ENCODE assay signal across 11 mouse cellular contexts in the genomic region with DNA sequence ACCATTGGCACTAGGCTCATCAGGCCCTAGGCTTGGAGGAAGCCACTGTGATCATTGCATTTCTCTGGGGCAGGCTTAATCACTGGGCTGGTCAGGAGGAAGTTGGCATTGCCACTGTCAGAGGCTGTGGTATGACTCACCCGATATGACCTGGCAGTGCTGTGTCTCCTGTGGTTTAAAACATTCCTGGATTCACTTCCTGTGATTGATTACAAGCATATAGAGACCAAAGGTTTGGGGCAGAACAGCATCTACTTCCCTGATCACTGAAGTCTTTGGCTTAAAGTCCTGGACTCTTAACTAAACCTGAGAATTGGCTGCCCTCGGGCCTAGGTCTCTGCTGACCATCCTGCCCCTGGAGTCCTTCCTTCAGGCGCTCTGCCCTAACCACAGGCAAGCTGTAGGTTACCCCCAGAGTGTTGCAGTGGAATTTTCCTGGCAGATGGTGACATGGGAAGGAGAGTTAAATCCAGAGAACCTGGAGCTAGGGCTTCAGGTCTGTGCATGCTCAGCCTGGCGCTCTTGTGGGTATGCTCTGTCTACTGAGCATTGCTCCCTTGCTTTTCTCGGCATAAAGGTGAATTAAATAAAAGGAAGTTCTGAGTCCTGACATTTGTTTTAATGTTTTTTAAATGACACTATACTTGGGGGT. TPM values are rescaled to one million over a fixed set of nuclear protein-coding genes. Genes with fewer than 3 reads are reported as not detected.
DNase-seq lines count a peak whose midpoint lies in the region; ATAC-seq and TF ChIP-seq lines count a peak whose summit lies in the region.
"Had no signal": no experiment of that assay in that cellular context is flagged by ENCODE, and none has a peak within 500 bp of the region (broad histone marks: within the 10 kb centered on the region; RNA-seq: fewer than 3 reads in every experiment).

No protein-coding gene starts in this region.

- no peak for TF ChIP-seq CTCF in Patski (IDR thresholded peaks at IDR 0.05)

- ATAC-seq in intestine, embryonic 16.5 days, result peak; percentile 62
- ATAC-seq in intestine, embryonic 15.5 days, result no peak
- ATAC-seq in Patski, result peak; percentile 92
- peak; percentile 81 for ATAC-seq in monocyte, adult 5-6 weeks (replicated peaks; ENCODE audit: insufficient number of reproducible peaks, low FRiP score, low TSS enrichment, poor library complexity, severe bottlenecking)
- ATAC-seq: liver, embryonic 12.5 days had no signal

- no peak overlapping the region for H3K27ac ChIP-seq in intestine, embryonic 16.5 days (ENCODE audit: low read length)
- no peak overlapping the region for H3K27ac ChIP-seq in intestine, embryonic 15.5 days
- H3K27ac ChIP-seq: kidney, postnatal 0 days; liver, embryonic 12.5 days had no signal

- peaks cover 10% of the 10 kb centered on the region for H3K4me1 ChIP-seq in intestine, embryonic 16.5 days (ENCODE audit: control insufficient read depth, insufficient read depth, low read length)
- peaks cover 10% of the 10 kb centered on the region for H3K4me1 ChIP-seq in intestine, embryonic 15.5 days (replicated peaks)

- no peak overlapping the region for H3K4me3 ChIP-seq in intestine, embryonic 16.5 days (ENCODE audit: low read length)
- H3K4me3 ChIP-seq in intestine, embryonic 15.5 days (replicated peaks), result no peak overlapping the region
- H3K4me3 ChIP-seq: liver, embryonic 12.5 days had no signal

- POLR2A ChIA-PET in Patski (lab: Charles Lee), result interaction anchor here (1.2 kb wide), 1 partner anchor 129 kb away, joined by 3 read pairs; no protein-coding TSS in a partner anchor

- DNase-seq in Patski (ENCODE audit: low read depth, low spot score), result no peak
- DNase-seq in cerebellum, postnatal 25 days, result peak; percentile 75 to 78
- DNase-seq in ovary, postnatal 36 days (ENCODE audit: low spot score), result no peak
- DNase-seq in left cerebral cortex, adult 18-20 months (ENCODE audit: low spot score in 2 of 2), result no peak
- DNase-seq in left cerebral cortex, postnatal 36 days (ENCODE audit: low spot score in 2 of 2), result no peak
- DNase-seq: gastrocnemius, postnatal 25 days had no signal

- 0 out of 2 replicates have a peak, but pooled peaks cover 11% of the 10 kb centered on the region for H3K36me3 ChIP-seq in intestine, embryonic 16.5 days (ENCODE audit: control insufficient read depth, insufficient read depth, low read length)
- peaks cover 6% of the 10 kb centered on the region; the same call in 1 of the 2 replicates for H3K36me3 ChIP-seq in intestine, embryonic 15.5 days

- H3K9ac ChIP-seq in intestine, embryonic 16.5 days (ENCODE audit: low read depth, low read length), result no peak overlapping the region
- no peak overlapping the region for H3K9ac ChIP-seq in intestine, embryonic 15.5 days
- H3K9ac ChIP-seq: liver, embryonic 12.5 days had no signal

- H3K4me2 ChIP-seq in intestine, embryonic 16.5 days (ENCODE audit: low read depth, low read length), result no peak overlapping the region
- H3K4me2 ChIP-seq in intestine, embryonic 15.5 days (replicated peaks), result no peak overlapping the region
- H3K4me2 ChIP-seq: liver, embryonic 12.5 days had no signal

- WGBS in intestine, embryonic 16.5 days, result 81% methylated on average over 5 of the region's 5 CpGs
- WGBS in intestine, embryonic 15.5 days, result 82% methylated on average over 5 of the region's 5 CpGs

- intact Hi-C loops in left cerebral cortex, postnatal 36 days (cut with DNase I), result no loop called here

- no peaks in the 10 kb centered on the region for H3K9me3 ChIP-seq in intestine, embryonic 16.5 days (ENCODE audit: control insufficient read depth, low read length)
- no peaks in the 10 kb centered on the region for H3K9me3 ChIP-seq in intestine, embryonic 15.5 days
- H3K9me3 ChIP-seq: liver, embryonic 12.5 days had no signal

- in situ Hi-C loops in Patski (cut with MboI; ENCODE audit: low pct_unique_long_range_greater_than_20kb), result no loop called here

- H3K27me3 ChIP-seq in intestine, embryonic 16.5 days (replicated peaks; ENCODE audit: control insufficient read depth, insufficient read depth, low read length), result no peaks in the 10 kb centered on the region
- H3K27me3 ChIP-seq in intestine, embryonic 15.5 days (replicated peaks), result no peaks in the 10 kb centered on the region
- no peaks in the 10 kb centered on the region for H3K27me3 ChIP-seq in Patski
- H3K27me3 ChIP-seq: liver, embryonic 12.5 days had no signal

- CTCF ChIA-PET in Patski (lab: Charles Lee), result interaction anchor here (1.6 to 3.1 kb wide), 2 partner anchors 13 to 55 kb away, joined by 5 to 15 read pairs; no protein-coding TSS in a partner anchor

RNA-seq across cellular contexts. Expression of a gene that starts 32.6 kb away (rescaled TPM):
- polyA plus RNA-seq in intestine, embryonic 16.5 days (2015; fragmentation: Nextera tagmentation; extraction: Ambion mirVana), result 11.9 and 12.1 TPM in 2 replicates
- polyA plus RNA-seq in intestine, embryonic 15.5 days (2015; fragmentation: Nextera tagmentation; extraction: Ambion mirVana), result 15.8 and 17.7 TPM in 2 replicates
- 50.3 TPM for polyA plus RNA-seq in Patski (2021)
- 111 to 149 TPM (median 140 TPM) in 3 replicates for total RNA-seq in monocyte, adult 5-6 weeks (2017)
- 100 to 1,000 TPM; 100 to 105 TPM for total RNA-seq in left cerebral cortex, adult 18-20 months (2021)
- 100 to 1,000 TPM in 1 of 2 experiments, 10 to 100 TPM in 1; 98.2 to 105 TPM for total RNA-seq in left cerebral cortex, postnatal 36 days (2021)

Comparison
In these comparisons a context has a peak if more than half of its experiments do, and no peak if none do; other contexts are left out.
1. DNase-seq: peak in cerebellum, postnatal 25 days (2 of 2); none in Patski (single experiment), ovary, postnatal 36 days (single experiment), left cerebral cortex, adult 18-20 months (0 of 2) and left cerebral cortex, postnatal 36 days (0 of 2).